Mouse (Mus musculus): ENCODE results near the gene Pdzrn4. TPM values are rescaled to one million over a fixed set of nuclear protein-coding genes. Genes with fewer than 3 reads are reported as not detected.

The Pdzrn4 gene
- total and polyA plus RNA-seq, 2 experiments from 2014 or later: 16.3 to 20.7 TPM

DNA sequence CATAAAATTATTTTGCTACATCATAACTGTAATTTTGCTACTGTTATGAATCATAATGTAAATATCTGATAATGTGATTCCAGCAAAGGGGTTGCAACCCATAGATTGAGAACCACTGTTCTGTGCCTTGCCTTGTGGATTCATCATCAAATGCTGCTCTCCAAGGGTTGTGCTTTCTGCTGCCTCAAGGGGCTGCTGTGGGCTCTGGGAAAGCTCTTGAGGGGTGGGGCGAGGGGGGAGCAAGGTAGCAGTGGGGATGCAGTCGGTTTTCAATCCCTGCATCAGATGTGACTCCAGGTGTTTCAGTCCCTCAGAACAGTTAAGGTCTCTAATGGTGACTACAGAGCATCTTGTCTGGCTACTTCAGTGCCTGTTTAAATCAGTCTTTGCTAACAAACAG, 2.1 kb downstream of the Pdzrn4 start:
- Histone ChIP-seq H3K9ac (no peak overlapping the region), H3K4me2 (ENCODE audit: low read depth) (0 out of 2 replicates have a peak overlapping the region, but pooled peaks have one; percentile 100), H3K36me3 (ENCODE audit: insufficient read depth) (no peaks in the 10 kb centered on the region), H3K4me1 (ENCODE audit: insufficient read depth) (no peaks in the 10 kb centered on the region), H3K4me3 (ENCODE audit: low read depth, low read length) (no peak overlapping the region), H3K27me3 (ENCODE audit: insufficient read depth, low read length) (peaks cover 4% of the 10 kb centered on the region; the same call in 1 of the 2 replicates), H3K9me3 (ENCODE audit: low read length) (no peaks in the 10 kb centered on the region), H3K27ac (ENCODE audit: low read depth, low read length) (no peak overlapping the region)
- TF ChIP-seq CTCF (IDR thresholded peaks at IDR 0.05; ENCODE audit: low read depth): peak; percentile 26; the same call in 1 of the 2 replicates
- WGBS: 46% methylated on average over 2 of the region's 2 CpGs
- no peak for ATAC-seq
- no peak for DNase-seq

DNA sequence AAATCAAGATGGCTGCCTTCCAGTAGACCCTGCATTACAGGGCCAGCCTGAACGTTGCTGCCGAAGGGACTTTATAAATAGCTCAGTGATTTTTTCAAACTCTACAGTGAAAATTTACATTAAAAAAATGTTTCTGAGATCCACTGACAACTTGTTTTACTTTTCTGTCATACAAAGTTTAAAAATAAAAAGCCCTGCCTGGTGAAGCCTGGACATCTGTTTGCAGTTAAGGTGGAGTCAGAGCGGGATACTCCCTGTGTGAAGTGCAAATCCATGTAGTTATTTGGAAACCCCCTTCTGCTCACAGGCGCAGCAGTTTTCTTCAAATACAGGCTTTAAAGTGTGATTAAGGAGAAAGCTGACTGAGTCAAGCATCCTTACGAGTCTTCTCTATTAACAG, 2.6 kb downstream of the Pdzrn4 start:
- peaks cover 4% of the 10 kb centered on the region; the same call in 1 of the 2 replicates for H3K27me3 ChIP-seq (ENCODE audit: insufficient read depth, low read length)
- DNase-seq (no peak), ATAC-seq (no peak)
- no peak overlapping the region for H3K4me2 ChIP-seq (ENCODE audit: low read depth)
- H3K4me1 ChIP-seq (ENCODE audit: insufficient read depth): no peaks in the 10 kb centered on the region
- H3K9ac ChIP-seq: no peak overlapping the region
- H3K4me3 ChIP-seq (ENCODE audit: low read depth, low read length): no peak overlapping the region
- H3K27ac ChIP-seq (ENCODE audit: low read depth, low read length): no peak overlapping the region
- TF ChIP-seq CTCF (IDR thresholded peaks at IDR 0.05; ENCODE audit: low read depth): no peak
- no peaks in the 10 kb centered on the region for H3K36me3 ChIP-seq (ENCODE audit: insufficient read depth)
- WGBS: 53% methylated on average over 5 of the region's 5 CpGs
- H3K9me3 ChIP-seq (ENCODE audit: low read length): no peaks in the 10 kb centered on the region

DNA sequence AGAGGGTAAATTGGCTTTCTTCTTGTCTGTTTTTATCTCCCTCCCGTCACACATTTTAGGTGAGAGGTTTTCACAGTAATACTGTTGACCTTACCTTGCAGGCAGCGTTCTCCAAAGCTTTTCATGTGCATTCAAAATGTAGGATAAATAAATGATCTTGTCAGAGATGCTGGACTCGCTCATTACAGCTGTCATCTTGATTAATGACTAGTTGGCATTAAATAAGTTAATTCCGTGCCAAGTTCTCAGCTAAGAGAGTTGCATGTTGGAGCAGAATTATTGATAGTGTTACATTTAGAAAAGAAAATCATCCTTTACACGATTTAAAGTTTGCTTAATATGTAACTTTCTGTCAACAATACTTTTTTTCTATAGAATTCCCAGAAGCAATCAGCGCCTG, 4.9 kb downstream of the Pdzrn4 start:
- H3K4me1 ChIP-seq (ENCODE audit: insufficient read depth): no peaks in the 10 kb centered on the region
- no peak for TF ChIP-seq CTCF (IDR thresholded peaks at IDR 0.05; ENCODE audit: low read depth)
- no peaks in the 10 kb centered on the region for H3K36me3 ChIP-seq (ENCODE audit: insufficient read depth)
- ATAC-seq (no peak), DNase-seq (no peak)
- H3K9ac ChIP-seq: no peak overlapping the region
- no peak overlapping the region for H3K4me2 ChIP-seq (ENCODE audit: low read depth)
- H3K27ac ChIP-seq (ENCODE audit: low read depth, low read length): no peak overlapping the region
- no peaks in the 10 kb centered on the region for H3K9me3 ChIP-seq (ENCODE audit: low read length)
- no peak overlapping the region for H3K4me3 ChIP-seq (ENCODE audit: low read depth, low read length)
- 0 out of 2 replicates have a peak, but pooled peaks cover 4% of the 10 kb centered on the region for H3K27me3 ChIP-seq (ENCODE audit: insufficient read depth, low read length)
- 37% methylated on average over 6 of the region's 6 CpGs for WGBS

DNA sequence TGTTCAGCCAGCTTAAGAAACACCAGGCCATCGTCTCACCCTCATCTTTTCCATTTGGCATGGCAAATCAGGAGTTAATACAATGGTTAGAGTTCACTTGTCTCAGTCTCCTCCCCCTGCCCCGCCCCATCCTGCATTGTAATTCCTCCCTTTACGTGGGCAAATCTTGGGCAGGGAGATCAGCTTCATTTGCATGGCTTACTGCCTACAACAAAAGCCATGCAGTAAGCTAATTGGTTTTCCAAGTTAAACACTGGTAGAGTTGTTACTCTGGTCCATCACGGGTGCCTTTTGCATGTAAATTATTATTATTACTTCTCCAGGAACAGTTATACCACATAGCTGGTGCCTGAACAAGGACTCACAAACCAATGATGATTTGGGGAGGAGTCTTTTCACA, 18.6 kb downstream of the Pdzrn4 start:
- no peak overlapping the region for H3K4me2 ChIP-seq (ENCODE audit: low read depth)
- ATAC-seq (no peak), DNase-seq (no peak)
- H3K27ac ChIP-seq (ENCODE audit: low read depth, low read length): no peak overlapping the region
- no peak for TF ChIP-seq CTCF (IDR thresholded peaks at IDR 0.05; ENCODE audit: low read depth)
- H3K9ac ChIP-seq: no peak overlapping the region
- H3K4me1 ChIP-seq (ENCODE audit: insufficient read depth): 0 out of 2 replicates have a peak, but pooled peaks cover 7% of the 10 kb centered on the region
- H3K4me3 ChIP-seq (ENCODE audit: low read depth, low read length): no peak overlapping the region
- no peaks in the 10 kb centered on the region for H3K27me3 ChIP-seq (ENCODE audit: insufficient read depth, low read length)
- 9% methylated on average over 4 of the region's 4 CpGs for WGBS
- H3K9me3 ChIP-seq (ENCODE audit: low read length): no peaks in the 10 kb centered on the region
- H3K36me3 ChIP-seq (ENCODE audit: insufficient read depth): no peaks in the 10 kb centered on the region

DNA sequence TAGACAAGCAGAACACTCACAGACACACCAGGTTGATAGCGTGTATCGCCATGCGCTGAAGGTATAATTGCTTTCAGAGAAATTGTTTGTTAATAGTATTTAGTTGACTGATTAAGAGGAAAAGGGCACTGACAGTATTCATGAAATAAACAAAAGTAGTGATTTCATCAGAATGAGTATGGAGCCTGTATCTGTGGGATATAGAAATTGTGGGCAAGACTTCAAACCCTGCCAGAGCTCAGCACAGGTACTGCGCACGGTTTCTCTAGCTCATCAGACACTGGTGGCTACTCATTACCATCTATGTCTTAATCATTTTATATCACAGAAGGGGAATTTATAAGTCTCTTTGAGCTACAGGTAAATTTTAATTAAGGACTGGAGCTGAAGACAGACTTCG, 19.5 kb downstream of the Pdzrn4 start:
- H3K4me1 ChIP-seq (ENCODE audit: insufficient read depth): 0 out of 2 replicates have a peak, but pooled peaks cover 7% of the 10 kb centered on the region
- TF ChIP-seq CTCF (IDR thresholded peaks at IDR 0.05; ENCODE audit: low read depth): no peak
- no peak for ATAC-seq
- no peak for DNase-seq
- no peak overlapping the region for H3K27ac ChIP-seq (ENCODE audit: low read depth, low read length)
- no peaks in the 10 kb centered on the region for H3K27me3 ChIP-seq (ENCODE audit: insufficient read depth, low read length)
- no peaks in the 10 kb centered on the region for H3K36me3 ChIP-seq (ENCODE audit: insufficient read depth)
- H3K9me3 ChIP-seq (ENCODE audit: low read length): no peaks in the 10 kb centered on the region
- H3K9ac ChIP-seq: no peak overlapping the region
- no peak overlapping the region for H3K4me3 ChIP-seq (ENCODE audit: low read depth, low read length)
- H3K4me2 ChIP-seq (ENCODE audit: low read depth): no peak overlapping the region
- 64% methylated on average over 6 of the region's 6 CpGs for WGBS

DNA sequence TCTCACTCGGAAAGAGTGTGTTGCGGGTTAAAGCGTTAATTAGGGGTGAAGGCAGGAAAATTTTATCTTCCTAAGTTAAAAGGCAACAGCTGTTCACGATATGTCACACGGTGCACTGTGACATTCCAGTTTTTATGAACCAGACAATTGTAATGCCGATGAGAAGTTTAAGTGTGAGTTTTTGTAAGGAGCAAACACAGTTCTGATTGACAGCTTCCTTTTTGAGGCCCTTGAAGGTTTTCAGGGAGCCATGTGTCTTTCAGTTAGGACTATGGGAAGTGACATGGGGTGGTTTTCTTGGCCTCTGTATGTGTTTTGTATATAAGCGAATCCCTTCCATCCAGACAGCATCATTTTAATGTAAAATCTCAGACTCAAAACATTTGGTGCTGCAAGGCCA, 20.0 kb downstream of the Pdzrn4 start:
- ATAC-seq: no peak
- no peak overlapping the region for H3K4me2 ChIP-seq (ENCODE audit: low read depth)
- no peak overlapping the region for H3K9ac ChIP-seq
- H3K4me3 ChIP-seq (ENCODE audit: low read depth, low read length): no peak overlapping the region
- 0 out of 2 replicates have a peak, but pooled peaks cover 7% of the 10 kb centered on the region for H3K4me1 ChIP-seq (ENCODE audit: insufficient read depth)
- WGBS: 22% methylated on average over 7 of the region's 7 CpGs
- no peak for TF ChIP-seq CTCF (IDR thresholded peaks at IDR 0.05; ENCODE audit: low read depth)
- H3K36me3 ChIP-seq (ENCODE audit: insufficient read depth): no peaks in the 10 kb centered on the region
- DNase-seq: no peak
- H3K27me3 ChIP-seq (ENCODE audit: insufficient read depth, low read length): no peaks in the 10 kb centered on the region
- no peak overlapping the region for H3K27ac ChIP-seq (ENCODE audit: low read depth, low read length)
- no peaks in the 10 kb centered on the region for H3K9me3 ChIP-seq (ENCODE audit: low read length)

DNA sequence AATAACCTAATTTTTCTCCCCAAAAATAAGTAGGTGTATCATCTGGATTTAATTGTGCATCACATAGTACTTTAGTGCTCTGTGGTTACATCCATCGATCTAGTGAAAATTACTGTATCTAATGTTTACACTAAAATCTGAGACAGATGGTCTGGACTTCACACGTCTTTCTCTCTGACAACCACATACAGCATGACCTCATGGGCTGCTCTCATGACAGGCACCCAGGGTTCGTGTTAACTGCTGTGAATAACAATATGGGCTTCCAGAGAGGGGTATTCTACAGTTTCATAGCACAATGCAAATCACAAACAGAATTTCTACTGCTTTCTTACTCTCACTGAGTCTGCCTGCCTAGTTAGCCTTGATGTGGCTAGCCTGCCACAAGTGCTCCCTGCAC, 20.4 kb downstream of the Pdzrn4 start:
- H3K9ac ChIP-seq: no peak overlapping the region
- H3K4me3 ChIP-seq (ENCODE audit: low read depth, low read length): no peak overlapping the region
- H3K27me3 ChIP-seq (ENCODE audit: insufficient read depth, low read length): no peaks in the 10 kb centered on the region
- TF ChIP-seq CTCF (IDR thresholded peaks at IDR 0.05; ENCODE audit: low read depth): no peak
- H3K4me1 ChIP-seq (ENCODE audit: insufficient read depth): 0 out of 2 replicates have a peak, but pooled peaks cover 7% of the 10 kb centered on the region
- H3K27ac ChIP-seq (ENCODE audit: low read depth, low read length): no peak overlapping the region
- H3K9me3 ChIP-seq (ENCODE audit: low read length): no peaks in the 10 kb centered on the region
- DNase-seq (no peak), ATAC-seq (no peak)
- WGBS: 26% methylated on average over 3 of the region's 3 CpGs
- no peaks in the 10 kb centered on the region for H3K36me3 ChIP-seq (ENCODE audit: insufficient read depth)
- no peak overlapping the region for H3K4me2 ChIP-seq (ENCODE audit: low read depth)
